Mouse (Mus musculus) splenic B cell, adult 2 months (primary cell): ENCODE results near the gene Caskin2.
"Not testable (repeated sequence)": the region's sequence is repeated elsewhere in the genome, so short reads cannot be mapped to it uniquely, and the experiment has no call there.

ENCODE experiments used
- DNase-seq: peaks from one replicate; pipeline ENCODE4 v3.0.0-alpha.2; 2011; ENCODE audit warnings: low read depth, low spot score
- H3K27me3 ChIP-seq: 2 replicates; pipeline ENCODE4 v1.6.1; 2012; ENCODE audit warnings: mild to moderate bottlenecking, low read length, moderate library complexity, mixed read lengths; ENCODE audit not compliant: control insufficient read depth, poor library complexity, insufficient read depth, severe bottlenecking
- H3K36me3 ChIP-seq: 2 replicates; pipeline ENCODE4 v1.6.1; 2012; ENCODE audit warnings: mild to moderate bottlenecking, low read length, moderate library complexity, mixed read lengths; ENCODE audit not compliant: control insufficient read depth, poor library complexity, insufficient read depth, severe bottlenecking

The Caskin2 gene

GRCm38 (mm10) chr11:115813507-115814296 is at the start of gene Caskin2:
Gene Caskin2 (minus strand): TSS chr11:115813639.
- DNase-seq, result peak; percentile 98
- H3K36me3 ChIP-seq, result peaks cover 1% of the 10 kb centered on the region; the same call in 1 of the 2 replicates
- no peaks in the 10 kb centered on the region for H3K27me3 ChIP-seq

DNA sequence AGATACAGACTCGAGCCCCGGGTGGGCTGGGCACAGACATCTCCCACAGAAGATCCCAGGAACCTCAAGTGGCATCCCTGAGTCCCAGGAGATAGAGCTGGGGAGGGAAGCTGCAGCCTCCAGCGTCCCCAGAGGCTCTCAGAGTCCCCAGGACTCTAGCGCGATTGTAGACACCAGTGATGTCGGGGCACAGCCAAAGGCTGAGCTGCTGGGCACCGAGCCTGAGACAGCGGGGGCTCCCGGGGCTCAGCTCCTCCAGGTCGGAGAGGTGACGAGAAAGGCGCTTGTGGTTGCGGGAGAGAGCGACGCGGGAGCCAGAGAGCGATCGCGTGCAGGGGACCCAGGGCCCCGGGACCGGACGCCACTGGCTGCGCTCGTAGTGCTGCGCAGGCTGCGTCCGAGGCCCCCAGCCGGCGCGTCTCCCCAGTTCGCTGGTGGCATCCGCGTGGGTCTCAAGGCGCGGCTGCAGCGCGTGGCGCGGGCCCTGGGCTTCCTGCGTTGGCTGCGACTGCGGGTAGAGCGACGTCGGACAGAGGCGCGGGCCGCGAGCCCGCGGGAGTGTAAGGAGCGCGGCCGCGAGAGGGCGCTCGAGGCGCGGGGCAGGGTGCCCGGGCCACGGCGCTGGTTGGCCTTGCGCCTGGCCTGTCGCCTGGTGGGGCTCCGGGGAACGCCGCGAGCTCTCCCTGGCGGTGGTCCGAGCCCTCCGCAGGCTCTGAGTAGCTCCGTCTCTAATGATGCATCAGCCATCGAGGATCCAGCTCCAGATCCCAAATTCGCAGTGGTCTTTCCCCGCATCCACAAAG is 45.9 kb upstream of the Caskin2 start:
- Histone ChIP-seq H3K27me3 (no peaks in the 10 kb centered on the region; the same call in none of the 2 replicates), H3K36me3 (peaks cover 3% of the 10 kb centered on the region; the same call in 1 of the 2 replicates)
- peak; percentile 93 for DNase-seq

DNA sequence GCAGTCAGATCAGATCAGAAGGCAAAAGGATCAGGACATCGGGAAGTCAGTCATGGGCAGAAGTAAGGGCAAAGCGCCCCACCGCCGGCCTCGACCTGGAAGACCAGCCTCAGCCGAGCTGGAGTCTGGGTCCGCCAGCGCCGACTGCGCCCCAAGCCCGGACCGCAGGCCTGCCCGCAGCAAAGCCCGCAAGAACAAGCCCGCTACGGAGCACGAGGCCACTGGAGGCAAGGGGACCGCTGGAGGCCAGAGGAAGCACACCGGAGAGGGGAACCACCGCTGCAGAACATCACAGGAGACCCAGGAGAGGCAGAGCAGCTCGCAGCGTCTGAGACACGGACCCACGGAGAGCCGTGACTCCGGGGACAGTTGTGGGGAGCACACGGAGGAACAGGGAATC is 44.9 kb upstream of the Caskin2 start, which contains the start of gene Myo15b:
Gene Myo15b (plus strand): TSS at position 53 of the 400 bp plus-strand sequence.
- peak; percentile 23 for DNase-seq
- no peaks in the 10 kb centered on the region; the same call in none of the 2 replicates for H3K27me3 ChIP-seq

GRCm38 (mm10) chr11:115857936-115858335 is 44.5 kb upstream of the Caskin2 start:
- Histone ChIP-seq H3K36me3 (peaks cover 10% of the 10 kb centered on the region), H3K27me3 (no peaks in the 10 kb centered on the region; the same call in none of the 2 replicates)

More for the DNA sequence above, 44.9 kb upstream of the Caskin2 start, which contains the start of gene Myo15b:
- peaks cover 8% of the 10 kb centered on the region for H3K36me3 ChIP-seq

DNA sequence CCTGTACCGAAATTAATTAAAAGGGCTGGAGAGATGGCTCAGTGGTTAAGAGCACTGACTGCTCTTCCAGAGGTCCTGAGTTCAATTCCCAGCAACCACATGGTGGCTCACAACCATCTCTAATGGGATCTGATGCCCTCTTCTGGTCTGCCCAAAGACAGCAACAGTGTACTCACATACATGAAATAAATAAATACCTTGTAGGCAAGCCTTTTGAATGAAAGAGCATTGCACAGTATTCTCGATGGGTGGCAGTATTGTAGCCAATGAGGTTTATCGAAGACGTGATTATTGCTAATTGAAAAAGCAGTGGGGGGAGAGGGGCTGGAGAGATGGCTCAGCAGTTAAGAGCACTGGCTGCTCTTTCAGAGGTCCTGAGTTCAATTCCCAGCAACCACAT is 43.7 kb upstream of the Caskin2 start:
- peaks cover 11% of the 10 kb centered on the region for H3K36me3 ChIP-seq
- H3K27me3 ChIP-seq, DNase-seq: not testable (repeated sequence)

More at GRCm38 (mm10) chr11:115857936-115858335, 44.5 kb upstream of the Caskin2 start:
- DNase-seq, result no peak

GRCm38 (mm10) chr11:115854674-115855073 is 41.2 kb upstream of the Caskin2 start:
- Histone ChIP-seq H3K36me3 (peaks cover 15% of the 10 kb centered on the region), H3K27me3 (no peaks in the 10 kb centered on the region; the same call in none of the 2 replicates)

GRCm38 (mm10) chr11:115845819-115846218 is 32.4 kb upstream of the Caskin2 start:
- no peaks in the 10 kb centered on the region for H3K27me3 ChIP-seq
- no peak for DNase-seq
- peaks cover 3% of the 10 kb centered on the region for H3K36me3 ChIP-seq

More at GRCm38 (mm10) chr11:115854674-115855073, 41.2 kb upstream of the Caskin2 start:
- no peak for DNase-seq

GRCm38 (mm10) chr11:115844240-115844639 is 30.8 kb upstream of the Caskin2 start:
- Histone ChIP-seq H3K27me3 (no peaks in the 10 kb centered on the region), H3K36me3 (peaks cover 3% of the 10 kb centered on the region)
- DNase-seq, result no peak

GRCm38 (mm10) chr11:115843891-115844239 is 30.4 kb upstream of the Caskin2 start:
- H3K36me3 ChIP-seq, result peaks cover 3% of the 10 kb centered on the region
- DNase-seq, result no peak
- H3K27me3 ChIP-seq, result no peaks in the 10 kb centered on the region

- Histone ChIP-seq H3K27me3 (no peaks in the 10 kb centered on the region), H3K36me3 (peaks cover 3% of the 10 kb centered on the region)
- no peak for DNase-seq
Observed at GRCm38 (mm10) chr11:115843141-115843890, 29.9 kb upstream of the Caskin2 start.

- H3K36me3 ChIP-seq, result peaks cover 3% of the 10 kb centered on the region; the same call in 1 of the 2 replicates
- DNase-seq, result no peak
- H3K27me3 ChIP-seq, result no peaks in the 10 kb centered on the region
Observed at GRCm38 (mm10) chr11:115841961-115842550, 28.6 kb upstream of the Caskin2 start.

DNA sequence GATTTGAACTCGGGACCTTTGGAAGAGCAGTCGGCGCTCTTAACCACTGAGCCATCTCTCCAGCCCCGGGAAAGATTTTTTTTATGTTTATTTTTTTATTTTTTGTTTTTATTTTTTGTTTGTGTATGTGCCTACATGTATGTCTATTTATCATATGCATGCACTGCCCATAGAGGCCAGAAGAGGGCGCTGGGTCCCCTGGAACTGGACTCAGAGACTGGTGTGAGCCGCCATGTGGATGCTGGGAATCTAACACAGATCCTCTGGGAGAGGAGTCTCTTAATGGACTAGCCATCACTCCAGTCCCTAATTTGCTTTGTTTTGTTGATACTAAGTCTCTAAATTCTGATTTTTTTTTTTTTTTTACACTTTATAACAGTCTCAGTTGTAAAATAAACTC is 27.6 kb upstream of the Caskin2 start:
- Histone ChIP-seq H3K36me3 (peaks cover 2% of the 10 kb centered on the region; the same call in 1 of the 2 replicates), H3K27me3 (no peaks in the 10 kb centered on the region)
- no peak for DNase-seq

GRCm38 (mm10) chr11:115839732-115840131 is 26.3 kb upstream of the Caskin2 start:
- no peaks in the 10 kb centered on the region for H3K36me3 ChIP-seq
- H3K27me3 ChIP-seq, result no peaks in the 10 kb centered on the region
- DNase-seq, result no peak

DNA sequence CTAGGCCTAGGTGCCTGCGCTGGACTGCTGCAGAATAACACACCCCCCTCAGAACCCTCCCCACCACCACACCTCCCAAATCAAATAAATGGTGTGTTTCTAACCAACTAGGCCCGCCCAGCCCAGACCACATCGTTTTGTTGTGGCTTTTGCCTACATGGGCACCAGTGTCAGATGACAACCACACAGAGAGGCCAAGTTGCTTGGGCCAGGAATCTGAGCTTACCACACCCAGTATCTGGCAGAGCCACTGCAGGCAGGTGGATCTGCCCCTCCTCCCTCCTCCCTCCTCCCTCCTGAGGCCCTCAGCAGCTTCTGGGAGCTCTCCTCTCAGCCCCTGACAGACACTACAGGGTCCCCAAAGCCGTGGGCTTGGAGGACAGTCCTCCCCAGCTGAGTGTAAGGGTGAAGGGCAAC is 25.5 kb upstream of the Caskin2 start:
- no peak for DNase-seq
- Histone ChIP-seq H3K27me3 (no peaks in the 10 kb centered on the region), H3K36me3 (no peaks in the 10 kb centered on the region)
